Mouse (Mus musculus): ENCODE data around the gene Vps26c.
"Not testable (repeated sequence)": the region's sequence is repeated elsewhere in the genome, so short reads cannot be mapped to it uniquely, and the experiment has no call there.

The Vps26c gene

DNA sequence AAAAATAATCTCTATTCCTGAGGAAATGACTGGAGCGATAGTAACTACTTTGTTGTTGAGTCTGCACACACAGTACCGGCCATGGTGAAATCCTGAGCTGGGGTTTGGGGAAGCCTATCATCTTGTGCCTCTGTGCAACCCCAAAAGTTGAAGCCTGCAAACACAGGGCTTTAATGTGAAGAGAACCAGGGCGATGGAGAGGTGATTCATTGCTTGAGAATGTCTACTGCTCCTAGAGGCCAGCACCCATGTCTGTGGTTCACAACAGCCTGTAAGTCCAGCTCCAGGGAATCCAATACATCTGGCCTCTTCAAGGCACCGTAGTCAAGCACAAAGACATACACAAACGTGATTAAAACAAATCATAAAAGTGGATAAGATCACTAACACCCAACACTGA, 39.3 kb downstream of the Vps26c start:
- DNase-seq (ENCODE audit: low spot score) = no peak

DNA sequence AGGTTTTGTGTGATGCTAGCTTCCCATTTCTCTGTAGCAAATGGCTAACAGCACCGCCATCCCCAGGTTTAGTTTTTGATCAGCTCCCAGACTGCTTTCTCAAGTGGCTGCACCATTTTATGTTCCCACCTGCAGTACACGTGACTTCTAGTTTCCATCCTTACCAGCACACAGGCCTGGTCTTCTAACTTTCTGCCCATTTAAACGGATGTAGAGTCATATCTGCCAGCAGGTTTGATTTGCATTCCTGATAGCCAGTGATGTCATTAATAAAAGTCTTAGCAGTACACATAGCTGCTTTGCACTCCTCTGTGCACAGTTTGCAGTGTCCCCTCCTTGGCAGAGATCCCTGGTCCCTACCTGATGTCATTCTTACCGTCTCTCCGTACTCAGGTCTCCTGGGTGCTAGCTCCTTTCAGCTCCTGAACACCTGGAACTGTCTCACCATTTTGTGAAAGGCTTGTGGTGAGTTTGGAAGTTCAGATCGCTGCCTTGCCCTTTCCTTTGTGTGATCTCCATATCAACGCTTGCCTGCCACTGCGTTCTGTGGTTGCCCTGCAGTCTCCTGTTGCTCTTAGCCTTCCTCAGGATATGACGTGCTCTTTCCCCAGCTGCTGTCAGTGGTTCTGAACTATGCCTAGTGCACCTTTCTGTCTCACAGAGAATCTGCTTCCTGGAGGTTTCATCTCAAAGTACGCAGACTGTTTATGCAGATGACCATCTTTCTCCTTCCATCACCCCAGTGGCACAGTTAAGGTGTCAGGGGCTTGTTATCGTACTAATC, 41.7 kb downstream of the Vps26c start:
- no peak for DNase-seq (ENCODE audit: low spot score)

DNA sequence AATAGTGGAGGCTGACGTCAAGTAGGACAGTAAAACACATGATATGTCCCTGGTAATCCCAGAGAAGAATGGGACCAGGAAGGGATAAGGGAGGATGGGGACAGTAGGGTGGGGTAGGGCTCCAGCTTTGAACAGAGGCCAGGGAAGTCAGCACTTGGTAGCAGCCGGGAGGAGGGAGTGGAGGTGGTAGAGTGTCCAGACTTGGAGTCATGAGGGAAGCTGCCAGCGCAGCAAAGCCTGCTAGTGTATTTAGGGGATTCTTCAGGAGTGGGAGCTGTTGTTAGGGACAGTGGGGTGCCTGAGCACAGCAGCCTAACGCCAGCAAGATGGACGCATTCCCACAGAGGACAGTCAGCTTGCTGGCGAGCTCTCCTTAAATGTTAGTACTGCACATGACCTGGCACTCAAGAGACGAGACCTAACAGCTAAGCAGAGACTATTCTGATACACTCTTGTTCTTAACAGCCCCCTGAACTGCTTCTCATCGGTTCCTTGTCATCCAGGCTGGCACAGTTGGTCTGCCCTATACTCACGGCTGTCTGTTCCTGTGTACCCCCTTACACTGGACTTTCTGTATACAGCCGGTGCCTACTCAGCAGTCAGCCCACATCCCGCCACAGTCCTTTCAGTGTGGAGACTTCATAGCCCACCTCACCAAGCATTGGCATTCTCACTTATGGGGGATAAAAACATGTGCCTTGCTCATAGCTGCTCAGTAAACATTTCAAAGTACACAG, 53.4 kb downstream of the Vps26c start:
- DNase-seq (ENCODE audit: low spot score) = no peak

DNA sequence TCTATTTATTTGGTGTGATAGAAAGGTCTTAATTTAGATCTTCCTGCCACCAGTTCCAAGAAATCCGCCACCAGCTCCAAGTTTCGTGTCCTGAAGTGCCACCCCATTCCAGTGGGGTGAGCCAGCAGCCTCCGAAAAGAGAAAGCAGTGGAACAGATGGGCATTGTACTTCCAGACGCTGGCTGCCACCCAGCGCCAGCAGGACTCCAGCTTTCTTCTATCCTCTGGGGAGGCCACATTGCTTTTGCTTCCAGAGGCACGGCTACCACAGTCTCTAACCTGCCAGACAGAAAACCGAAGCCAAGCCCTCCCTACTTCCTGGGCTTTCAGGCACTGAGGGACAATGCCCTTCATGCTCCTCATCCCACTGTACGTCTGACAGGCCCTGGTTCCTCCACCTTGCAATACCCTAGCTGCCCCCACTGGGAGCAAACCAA, 54.1 kb downstream of the Vps26c start:
- no peak for DNase-seq (ENCODE audit: low spot score)

DNA sequence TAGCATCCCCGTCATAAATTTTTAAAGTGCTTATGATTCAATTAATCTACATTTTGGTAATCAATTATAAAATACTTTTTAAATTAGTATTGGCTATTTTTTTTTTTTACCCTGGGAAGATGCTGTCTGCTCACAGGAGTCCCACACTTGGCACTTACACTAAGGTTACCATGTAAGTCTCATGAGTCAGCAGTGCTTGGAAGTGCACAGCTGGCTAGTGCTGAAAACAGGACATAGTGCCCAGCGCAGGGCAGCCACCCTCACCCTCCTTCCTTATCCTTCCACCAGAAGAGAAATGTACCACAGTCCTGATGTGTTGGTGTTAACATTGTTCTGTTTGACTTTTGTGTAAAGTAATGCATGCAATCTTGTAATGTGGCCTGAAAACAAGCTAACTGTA, 58.2 kb downstream of the Vps26c start:
- no peak for DNase-seq (ENCODE audit: low spot score)

DNA sequence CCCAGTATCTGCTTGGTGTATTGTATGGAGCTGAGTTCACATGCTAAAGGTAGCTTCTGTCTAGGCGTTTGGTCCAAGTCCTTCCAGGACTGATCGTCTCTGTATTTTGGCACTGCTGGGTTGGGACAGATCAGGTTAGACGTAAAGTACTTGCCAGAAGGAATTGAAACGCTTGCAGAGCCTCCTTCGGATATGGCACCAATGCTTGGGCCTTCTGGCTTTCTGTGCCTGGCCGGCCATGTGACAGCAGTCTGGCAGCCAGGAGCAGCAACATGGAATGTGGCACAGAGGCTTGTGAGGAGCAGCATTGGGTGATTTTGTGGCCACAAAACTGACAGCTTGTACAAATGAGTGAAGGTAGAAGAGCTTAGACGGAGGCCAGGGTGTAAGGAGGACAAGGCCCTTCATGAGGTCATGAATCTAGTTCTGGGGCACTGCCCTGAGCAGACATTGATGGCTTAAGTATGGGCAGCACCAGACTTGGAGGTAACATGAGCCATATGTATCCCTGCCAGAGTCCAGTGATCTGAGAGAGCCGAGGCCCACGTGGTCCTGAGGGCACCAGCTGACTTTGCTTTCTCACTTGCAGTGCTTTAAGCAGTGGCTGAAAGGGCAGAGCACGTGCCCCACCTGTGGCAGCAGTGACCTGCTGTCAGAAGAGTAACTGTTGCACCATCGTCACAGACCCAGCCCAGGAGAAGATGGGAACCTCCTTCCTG, 59.1 kb downstream of the Vps26c start:
- DNase-seq (ENCODE audit: low spot score) = no peak

DNA sequence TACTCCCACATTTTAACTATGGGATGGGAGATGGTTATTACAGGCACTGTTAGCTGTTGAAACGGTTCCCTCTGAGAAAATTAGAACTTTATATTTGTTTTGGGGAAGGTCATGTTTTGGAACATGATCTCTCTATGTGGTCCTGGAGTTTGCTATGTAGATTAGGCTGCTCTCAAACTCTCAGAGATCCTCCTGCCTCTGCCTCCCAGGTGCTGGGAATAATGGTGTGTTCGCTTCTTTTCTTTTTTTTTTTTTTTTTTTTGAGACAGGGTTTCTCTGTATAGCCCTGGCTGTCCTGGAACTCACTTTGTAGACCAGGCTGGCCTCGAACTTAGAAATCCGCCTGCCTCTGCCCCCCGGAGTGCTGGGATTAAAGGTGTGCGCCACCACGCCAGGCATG, 60.3 kb downstream of the Vps26c start:
- not testable (repeated sequence) for DNase-seq (ENCODE audit: low spot score)

DNA sequence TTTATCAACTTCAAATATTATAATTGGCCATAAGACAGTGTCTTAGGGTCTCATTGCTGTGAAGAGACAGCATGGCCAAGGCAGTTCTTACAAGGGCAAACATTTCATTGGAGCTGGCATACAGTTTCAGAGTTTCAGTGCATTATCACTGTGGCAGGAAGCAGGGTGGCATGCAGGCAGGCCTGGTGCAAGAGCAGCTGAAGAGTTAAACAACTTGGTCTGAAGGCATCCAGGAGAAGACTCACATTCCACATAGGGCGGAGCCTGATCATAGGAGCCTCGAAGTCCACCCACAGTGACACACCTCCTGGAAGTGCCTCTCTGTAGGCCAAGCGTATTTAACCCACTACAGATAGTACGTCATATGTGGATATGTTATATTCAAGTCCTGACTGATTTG, 60.7 kb downstream of the Vps26c start:
- DNase-seq (ENCODE audit: low spot score) = no peak

DNA sequence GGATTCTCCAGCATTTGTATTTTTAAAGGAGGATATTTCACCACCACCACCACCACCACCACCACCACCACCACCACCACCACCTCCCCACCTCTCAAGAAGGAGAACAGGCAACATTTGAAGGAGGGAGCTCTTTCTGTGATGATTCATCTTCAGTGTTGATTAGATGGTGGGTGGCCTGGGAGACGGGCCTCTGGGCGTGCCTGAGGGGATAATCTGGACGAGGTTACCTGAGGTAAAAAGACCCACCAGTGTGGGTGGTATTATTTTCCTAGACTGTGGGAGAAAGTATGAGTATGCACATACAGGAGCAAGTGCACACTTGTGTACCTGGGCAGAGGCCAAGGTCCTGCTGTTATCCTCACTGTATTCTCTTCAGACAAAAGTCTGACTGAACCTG, 62.6 kb downstream of the Vps26c start:
- DNase-seq (ENCODE audit: low spot score) = no peak

DNA sequence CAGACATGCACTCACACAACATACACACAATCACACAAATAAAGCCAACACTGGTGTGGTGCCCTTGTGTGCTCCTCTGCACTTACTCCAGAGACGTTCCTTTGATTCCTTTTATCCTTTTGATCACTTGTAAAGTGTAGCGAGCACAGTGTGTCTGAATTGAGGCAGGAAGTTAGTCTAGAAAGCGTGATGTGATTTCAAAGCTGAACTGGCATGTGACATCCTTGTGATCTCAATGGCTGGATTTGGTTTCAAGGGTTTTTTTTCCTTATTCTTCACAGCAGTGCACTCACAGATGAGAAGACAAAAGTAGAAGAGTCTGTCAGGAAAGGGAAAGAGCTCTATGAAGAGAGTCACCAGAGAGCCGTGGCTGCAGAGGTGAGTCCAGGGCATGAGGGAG, 72.5 kb downstream of the Vps26c start:
- no peak for DNase-seq (ENCODE audit: low spot score)

DNA sequence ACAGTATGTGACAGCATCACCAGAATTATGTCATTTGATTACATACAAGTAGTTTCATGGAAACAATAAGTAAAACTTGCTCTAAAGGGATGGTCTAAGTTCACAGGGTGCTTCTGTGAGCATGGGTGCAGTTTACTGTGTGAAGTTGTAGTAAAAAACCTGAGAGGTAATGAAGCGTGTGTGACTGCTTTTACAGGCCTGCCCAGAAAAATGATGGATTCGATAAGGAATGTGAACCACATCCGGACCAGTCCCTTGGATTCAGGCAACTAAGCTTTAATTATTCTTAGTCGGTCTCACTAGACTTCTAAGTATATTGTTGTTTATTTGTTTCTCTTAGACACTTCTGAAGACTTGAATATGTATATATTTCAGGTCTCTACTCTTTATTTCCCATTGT, 73.9 kb downstream of the Vps26c start:
- no peak for DNase-seq (ENCODE audit: low spot score)

DNA sequence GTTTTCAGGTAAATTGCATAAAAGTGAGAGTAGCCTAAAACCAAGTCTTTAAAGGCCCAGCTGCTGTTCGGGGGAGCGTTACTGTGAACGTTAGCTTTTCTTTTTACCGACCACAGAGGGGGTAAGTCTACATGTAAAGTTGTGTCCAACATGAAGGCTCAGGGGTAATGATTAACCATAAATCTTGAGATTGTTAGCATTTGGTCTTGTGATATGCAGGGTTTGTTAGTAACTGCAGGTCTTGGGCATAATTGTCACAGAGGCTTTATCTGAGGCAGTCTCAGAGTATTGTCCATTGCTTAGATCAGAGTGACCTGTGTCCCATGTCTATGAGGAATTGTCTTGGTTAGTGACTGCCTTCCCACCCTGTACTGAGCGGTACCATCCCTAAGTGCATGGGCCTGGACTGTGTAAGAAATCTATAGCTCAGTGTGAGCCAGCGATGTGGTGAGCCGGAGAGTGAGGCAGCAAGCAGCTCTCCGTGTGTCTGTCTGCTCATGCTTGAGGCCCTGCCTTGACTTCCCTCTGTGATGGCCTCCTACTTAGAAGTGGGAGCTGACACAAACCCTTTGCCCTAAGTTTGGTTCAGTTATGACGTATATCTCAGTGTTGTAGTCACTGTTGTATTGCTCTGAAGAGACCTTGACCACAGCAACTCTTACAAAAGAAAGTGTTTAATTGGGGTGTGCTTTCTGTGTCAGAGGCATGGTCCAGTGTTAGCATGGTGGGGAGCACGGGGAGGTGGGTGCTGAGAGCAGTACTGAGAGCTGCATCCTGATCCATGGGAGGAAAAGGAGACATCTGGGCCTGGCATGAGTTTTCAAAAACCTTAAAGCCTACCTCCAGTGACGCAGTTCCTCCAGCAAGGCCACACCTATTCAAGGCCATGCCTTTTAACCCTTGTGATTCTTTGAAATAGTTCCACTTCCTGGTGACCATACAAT, 74.8 kb downstream of the Vps26c start:
- no peak for DNase-seq (ENCODE audit: low spot score)

DNA sequence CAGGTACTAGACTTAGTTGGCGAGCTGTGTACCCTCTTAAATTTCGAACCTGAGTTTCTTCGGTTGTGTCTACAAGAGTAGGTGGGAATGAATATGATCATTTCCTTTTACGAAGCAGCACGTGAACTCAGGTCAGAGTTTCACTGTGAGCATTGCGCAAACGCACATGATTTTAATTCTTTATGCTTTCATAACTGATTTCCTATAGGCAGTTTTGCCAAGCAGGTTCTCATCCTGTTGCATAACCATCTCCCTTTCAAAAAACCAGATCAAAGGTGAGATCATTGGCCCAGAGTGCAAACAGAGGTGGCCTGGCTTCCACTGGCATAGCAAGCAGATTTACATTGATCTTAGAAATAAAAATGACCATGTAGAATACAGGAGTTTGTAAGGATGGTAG, 77.0 kb downstream of the Vps26c start:
- DNase-seq (ENCODE audit: low spot score) = no peak

DNA sequence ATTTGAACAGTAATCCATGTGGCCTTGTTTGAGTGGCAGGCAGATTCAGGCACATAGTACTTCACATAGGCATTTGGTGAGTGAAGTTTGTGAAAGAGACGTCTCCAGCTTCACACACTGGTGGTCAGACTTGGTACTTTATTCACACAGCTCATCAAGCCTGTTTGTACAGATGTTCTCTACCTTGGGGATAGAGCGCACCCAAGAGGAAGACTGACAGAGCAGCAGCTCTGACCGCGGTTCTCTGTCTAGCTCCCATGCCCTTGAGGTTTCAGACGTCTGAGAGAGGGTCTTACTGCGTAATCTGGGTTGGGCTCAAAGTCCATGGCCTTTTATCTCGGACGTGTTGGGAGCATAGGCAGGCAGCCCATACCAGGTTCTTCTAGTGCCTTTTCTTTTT, 77.5 kb downstream of the Vps26c start:
- DNase-seq (ENCODE audit: low spot score) = no peak

All from ovary, postnatal 10 days (tissue).